Mouse (Mus musculus) neural tube, embryonic 12.5 days (tissue): ENCODE data around the gene Tmc4. TPM values are rescaled to one million over a fixed set of nuclear protein-coding genes. Genes with fewer than 3 reads are reported as not detected.
A peak's percentile ranks its signal among the peaks of the same experiment; 100 is the strongest.
"Not testable (repeated sequence)": the region's sequence is repeated elsewhere in the genome, so short reads cannot be mapped to it uniquely, and the experiment has no call there.

Experiments
- ATAC-seq: fragments of 200-750 bp; cut with Nextera tagmentation; 2 replicates; pipeline ENCODE4 v1.8.0; 2017; ENCODE audit warnings: low read depth, mild to moderate bottlenecking, moderate TSS enrichment, moderate library complexity; ENCODE audit not compliant: low FRiP score
- H3K27ac ChIP-seq: fragments of 300-500 bp; sonication (generic); 2 replicates; pipeline ENCODE4 v1.5.1; 2016
- H3K27me3 ChIP-seq: fragments of 300-500 bp; sonication (generic); replicated peaks from 2 replicates; pipeline ENCODE4 v1.6.1; 2016; ENCODE audit warnings: mild to moderate bottlenecking
- H3K36me3 ChIP-seq: fragments of 300-500 bp; sonication (generic); 2 replicates; pipeline ENCODE4 v1.6.1; 2016; ENCODE audit warnings: mild to moderate bottlenecking
- H3K4me1 ChIP-seq: fragments of 300-500 bp; sonication (generic); 2 replicates; pipeline ENCODE4 v1.6.1; 2016
- H3K4me2 ChIP-seq: fragments of 300-500 bp; sonication (generic); replicated peaks from 2 replicates; pipeline ENCODE4 v1.6.1; 2016; ENCODE audit warnings: mild to moderate bottlenecking
- H3K4me3 ChIP-seq: fragments of 300-500 bp; sonication (generic); 2 replicates; pipeline ENCODE4 v1.5.1; 2016
- H3K9ac ChIP-seq: fragments of 300-500 bp; sonication (generic); 2 replicates; pipeline ENCODE4 v1.6.1; 2016; ENCODE audit warnings: mild to moderate bottlenecking
- H3K9me3 ChIP-seq: fragments of 300-500 bp; sonication (generic); 2 replicates; pipeline ENCODE4 v1.6.1; 2016; ENCODE audit warnings: mild to moderate bottlenecking
- WGBS: fragments of 180-500 bp; shearing (Covaris S2); methylation state at CpG from one replicate; pipeline ENCODE4 v1.1.7; 2016; 5-methylcytosine and 5-hydroxymethylcytosine counted together
- polyA plus RNA-seq: library from polyadenylated mRNA; unstranded; fragments of >200 nt; fragmentation: Nextera tagmentation; extraction: Ambion mirVana; gene quantifications from 2 replicates; pipeline ENCODE4 v1.2.1, GENCODE M21; 2016

The Tmc4 gene
- polyA plus RNA-seq, 1 experiment from 2014 or later, result 3.2 TPM

DNA sequence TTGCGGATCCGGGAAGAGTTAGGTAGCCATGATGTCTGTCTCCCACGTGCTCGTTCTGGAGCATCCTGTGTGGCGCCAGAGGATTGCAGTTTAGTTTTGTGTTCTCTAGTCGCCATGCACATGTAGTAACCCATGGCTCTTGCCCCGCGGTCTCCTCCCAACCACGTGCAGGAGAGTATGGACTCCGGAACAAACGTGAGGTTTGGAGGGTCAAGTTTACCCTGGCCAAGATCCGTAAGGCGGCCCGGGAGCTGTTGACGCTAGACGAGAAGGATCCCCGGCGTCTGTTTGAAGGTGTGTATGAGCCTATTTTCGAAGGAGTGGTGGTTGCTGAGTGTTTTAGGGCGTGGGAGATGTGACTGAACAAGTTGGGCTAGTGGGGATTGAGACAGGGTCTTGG lies 27.1 kb upstream of the Tmc4 start:
- Histone ChIP-seq H3K4me1 (peaks cover 22% of the 10 kb centered on the region), H3K9ac (peak overlapping the region; percentile 86), H3K4me2 (peak overlapping the region; percentile 82), H3K9me3 (no peaks in the 10 kb centered on the region), H3K27ac (0 out of 2 replicates have a peak overlapping the region, but pooled peaks have one; percentile 74), H3K36me3 (peaks cover 41% of the 10 kb centered on the region), H3K4me3 (peak overlapping the region; percentile 87), H3K27me3 (no peaks in the 10 kb centered on the region)
- WGBS, result under 1% methylated on average over 20 of the region's 20 CpGs
- peak; percentile 31 for ATAC-seq

- H3K27me3 ChIP-seq, result no peaks in the 10 kb centered on the region
- peaks cover 22% of the 10 kb centered on the region for H3K4me1 ChIP-seq
- peak within 1 kb of the TSS; percentile 74 for H3K27ac ChIP-seq
- H3K9me3 ChIP-seq, result no peaks in the 10 kb centered on the region
- H3K36me3 ChIP-seq, result peaks cover 44% of the 10 kb centered on the region
- WGBS, result under 1% methylated on average over 42 of the region's 42 CpGs
- peak within 1 kb of the TSS; percentile 82 for H3K4me2 ChIP-seq
- peak within 1 kb of the TSS; percentile 87 for H3K4me3 ChIP-seq
- H3K9ac ChIP-seq, result peak within 1 kb of the TSS; percentile 86
- peak; percentile 95 for ATAC-seq
Measured at GRCm38 (mm10) chr7:3703879-3704441, 26.6 kb upstream of the Tmc4 start, which contains the start of gene Rps9. Gene Rps9 (plus strand): TSS chr7:3703993.

DNA sequence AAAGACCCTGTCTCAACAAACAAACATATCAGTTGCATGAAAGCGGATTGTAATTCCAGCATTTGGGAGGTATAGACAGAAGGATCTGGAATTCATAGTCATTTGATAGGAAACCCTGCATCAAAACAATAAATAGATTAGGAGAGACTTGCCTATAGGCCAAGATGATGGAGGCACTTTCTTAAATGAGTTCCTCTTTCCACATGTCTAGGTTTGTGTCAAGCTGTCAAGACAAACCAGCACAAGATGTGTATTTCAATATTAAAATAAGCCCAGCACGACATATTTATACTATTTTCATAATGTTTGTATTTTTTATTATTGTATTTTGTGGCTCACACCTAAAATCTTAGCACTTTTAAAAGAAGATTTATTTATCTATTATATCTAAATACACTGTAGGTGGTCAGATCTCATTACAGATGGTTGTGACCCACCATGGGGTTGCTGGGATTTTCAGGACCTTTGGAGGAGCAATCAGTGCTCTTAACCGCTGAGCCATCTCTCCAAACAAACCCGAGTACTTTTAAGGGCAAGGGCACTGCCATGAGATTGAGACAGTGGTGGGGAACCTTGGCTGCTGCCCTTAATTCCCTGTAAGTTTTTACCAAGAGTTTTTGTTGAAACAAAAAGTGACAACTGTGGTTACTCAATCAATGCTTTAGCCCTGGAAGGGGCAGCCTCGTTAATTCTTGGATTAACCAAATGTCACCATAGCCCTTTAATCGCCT lies 26.0 kb upstream of the Tmc4 start:
- Histone ChIP-seq H3K27ac (no peak overlapping the region), H3K36me3 (peaks cover 50% of the 10 kb centered on the region), H3K4me2 (peak overlapping the region; percentile 82), H3K9ac (peak overlapping the region; percentile 86), H3K27me3 (no peaks in the 10 kb centered on the region), H3K4me1 (peaks cover 22% of the 10 kb centered on the region), H3K4me3 (peak overlapping the region; percentile 87), H3K9me3 (no peaks in the 10 kb centered on the region)
- peak; percentile 61 for ATAC-seq
- 21% methylated on average over 6 of the region's 6 CpGs for WGBS

- no peak for ATAC-seq
- WGBS, result 93% methylated on average over 6 of the region's 6 CpGs
- no peak overlapping the region for H3K9ac ChIP-seq
- H3K36me3 ChIP-seq, result peaks cover 47% of the 10 kb centered on the region
- H3K4me2 ChIP-seq, result no peak overlapping the region
- no peak overlapping the region for H3K27ac ChIP-seq
- H3K9me3 ChIP-seq, result no peaks in the 10 kb centered on the region
- no peaks in the 10 kb centered on the region for H3K27me3 ChIP-seq
- no peak overlapping the region for H3K4me3 ChIP-seq
- H3K4me1 ChIP-seq, result peaks cover 14% of the 10 kb centered on the region
Measured at GRCm38 (mm10) chr7:3698471-3698870, 21.1 kb upstream of the Tmc4 start.

- Histone ChIP-seq H3K4me3 (peak overlapping the region; percentile 62), H3K4me2 (peak overlapping the region; percentile 88), H3K9ac (peak overlapping the region; percentile 84), H3K36me3 (peaks cover 34% of the 10 kb centered on the region), H3K4me1 (peaks cover 27% of the 10 kb centered on the region)
- H3K9me3 ChIP-seq, H3K27ac ChIP-seq, H3K27me3 ChIP-seq, ATAC-seq: not testable (repeated sequence)
- 5% methylated on average over 9 of the region's 9 CpGs for WGBS
Measured at GRCm38 (mm10) chr7:3694949-3695305, 17.6 kb upstream of the Tmc4 start.

DNA sequence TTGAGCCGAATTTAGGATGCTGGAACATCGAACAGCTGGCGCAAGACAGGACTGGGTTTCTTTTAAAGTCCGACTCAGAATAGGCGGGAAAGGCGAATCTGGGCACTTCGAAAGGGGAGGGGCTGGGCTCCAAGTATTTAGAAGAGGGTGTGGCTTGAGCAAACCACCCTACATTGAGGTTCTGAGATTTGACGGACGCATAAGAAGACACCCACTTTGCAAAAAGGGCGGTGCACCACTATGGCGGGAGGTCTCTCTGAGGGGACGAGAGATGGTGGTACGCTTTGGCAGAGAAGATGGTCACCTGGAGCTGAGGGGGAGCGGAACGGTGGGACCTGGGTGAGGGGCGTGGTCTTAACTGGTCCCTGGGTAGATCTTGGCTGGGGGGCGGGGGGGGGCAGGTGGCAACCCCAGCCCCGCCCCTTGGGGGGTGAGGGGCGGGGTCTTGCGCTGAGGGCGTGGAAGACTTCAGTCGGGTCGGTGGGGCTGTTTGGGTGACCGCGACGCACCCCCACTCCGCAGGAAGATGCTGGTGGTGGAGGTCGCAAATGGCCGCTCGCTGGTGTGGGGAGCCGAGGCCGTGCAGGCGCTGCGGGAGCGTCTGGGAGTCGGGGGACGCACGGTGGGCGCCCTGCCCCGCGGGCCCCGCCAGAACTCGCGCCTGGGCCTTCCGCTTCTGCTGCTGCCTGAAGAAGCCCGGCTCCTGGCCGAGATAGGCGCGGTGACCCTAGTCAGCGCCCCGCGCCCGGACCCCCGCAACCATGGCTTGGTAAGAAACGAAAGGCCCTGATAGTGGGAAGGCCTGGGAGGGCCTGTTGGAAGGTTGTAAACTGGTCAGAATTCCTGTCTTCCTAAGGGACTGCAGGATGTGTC lies 17.0 kb upstream of the Tmc4 start:
- H3K36me3 ChIP-seq, result peaks cover 28% of the 10 kb centered on the region
- H3K27ac ChIP-seq, result peak overlapping the region; percentile 67
- 0% methylated on average over 55 of the region's 55 CpGs for WGBS
- peak; percentile 38 for ATAC-seq
- no peaks in the 10 kb centered on the region for H3K9me3 ChIP-seq
- peak overlapping the region; percentile 88 for H3K4me2 ChIP-seq
- H3K9ac ChIP-seq, result peak overlapping the region; percentile 84
- H3K4me3 ChIP-seq, result peak overlapping the region; percentile 62
- H3K4me1 ChIP-seq, result peaks cover 27% of the 10 kb centered on the region
- no peaks in the 10 kb centered on the region for H3K27me3 ChIP-seq

- under 1% methylated on average over 18 of the region's 18 CpGs for WGBS
Measured at GRCm38 (mm10) chr7:3693809-3694075, 16.4 kb upstream of the Tmc4 start.

DNA sequence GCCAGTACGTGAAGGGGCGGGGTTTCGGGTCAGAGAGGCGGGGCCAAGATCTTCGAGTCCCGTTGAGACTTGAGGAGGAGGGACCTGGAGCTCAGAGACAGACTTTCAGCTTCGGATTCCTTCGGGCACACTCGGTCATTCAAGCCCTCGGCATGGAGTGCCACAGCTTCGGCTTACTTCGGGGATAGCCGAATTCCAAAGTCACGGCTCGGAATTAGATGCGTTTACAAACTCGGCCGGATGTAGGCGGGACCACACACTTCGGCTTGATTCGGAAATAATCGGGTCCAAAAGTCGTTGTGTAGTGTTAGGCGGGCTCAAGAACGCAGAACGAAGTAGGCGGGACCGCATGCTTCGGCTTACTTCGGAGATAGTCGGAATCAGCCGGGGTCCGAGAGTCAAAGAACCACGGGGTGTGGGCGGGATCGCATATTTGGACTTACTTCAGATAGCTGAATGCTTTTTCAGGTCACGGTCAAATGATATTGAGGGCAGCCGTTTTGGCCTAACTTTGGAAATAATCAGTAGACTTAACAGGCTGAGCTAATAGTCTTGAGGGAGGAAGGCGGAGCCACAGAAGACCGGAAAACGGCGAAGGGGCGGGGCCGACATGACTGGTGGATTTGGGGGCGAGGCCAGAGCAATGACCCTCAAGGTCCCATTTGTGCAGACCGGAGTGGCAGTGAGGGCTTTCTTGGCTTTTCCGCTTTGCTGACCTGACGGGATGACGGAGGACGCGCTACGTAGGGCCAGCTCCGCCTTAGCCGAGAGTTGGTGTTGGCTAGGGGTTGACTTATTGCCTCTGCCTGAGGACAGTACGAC lies 15.8 kb upstream of the Tmc4 start, which contains the start of gene Mboat7:
Gene Mboat7, minus strand, starts transcription at position 537 of the 822 bp plus-strand sequence.
- WGBS, result under 1% methylated on average over 55 of the region's 55 CpGs
- H3K27ac ChIP-seq, result peak within 1 kb of the TSS; percentile 74
- H3K27me3 ChIP-seq, result no peaks in the 10 kb centered on the region
- peak within 1 kb of the TSS; percentile 62 for H3K4me3 ChIP-seq
- peak; percentile 91 for ATAC-seq
- peak within 1 kb of the TSS; percentile 88 for H3K4me2 ChIP-seq
- peaks cover 19% of the 10 kb centered on the region for H3K36me3 ChIP-seq
- peak within 1 kb of the TSS; percentile 84 for H3K9ac ChIP-seq
- no peaks in the 10 kb centered on the region for H3K9me3 ChIP-seq
- H3K4me1 ChIP-seq, result peaks cover 27% of the 10 kb centered on the region

More at GRCm38 (mm10) chr7:3693809-3694075, 16.4 kb upstream of the Tmc4 start:
- H3K27ac ChIP-seq, result peak overlapping the region; percentile 67
- H3K4me2 ChIP-seq, result peak overlapping the region; percentile 88
- no peaks in the 10 kb centered on the region for H3K9me3 ChIP-seq
- H3K4me3 ChIP-seq, result peak overlapping the region; percentile 62
- no peak for ATAC-seq
- peaks cover 24% of the 10 kb centered on the region for H3K36me3 ChIP-seq
- H3K4me1 ChIP-seq, result peaks cover 27% of the 10 kb centered on the region
- H3K27me3 ChIP-seq, result no peaks in the 10 kb centered on the region
- peak overlapping the region; percentile 84 for H3K9ac ChIP-seq

DNA sequence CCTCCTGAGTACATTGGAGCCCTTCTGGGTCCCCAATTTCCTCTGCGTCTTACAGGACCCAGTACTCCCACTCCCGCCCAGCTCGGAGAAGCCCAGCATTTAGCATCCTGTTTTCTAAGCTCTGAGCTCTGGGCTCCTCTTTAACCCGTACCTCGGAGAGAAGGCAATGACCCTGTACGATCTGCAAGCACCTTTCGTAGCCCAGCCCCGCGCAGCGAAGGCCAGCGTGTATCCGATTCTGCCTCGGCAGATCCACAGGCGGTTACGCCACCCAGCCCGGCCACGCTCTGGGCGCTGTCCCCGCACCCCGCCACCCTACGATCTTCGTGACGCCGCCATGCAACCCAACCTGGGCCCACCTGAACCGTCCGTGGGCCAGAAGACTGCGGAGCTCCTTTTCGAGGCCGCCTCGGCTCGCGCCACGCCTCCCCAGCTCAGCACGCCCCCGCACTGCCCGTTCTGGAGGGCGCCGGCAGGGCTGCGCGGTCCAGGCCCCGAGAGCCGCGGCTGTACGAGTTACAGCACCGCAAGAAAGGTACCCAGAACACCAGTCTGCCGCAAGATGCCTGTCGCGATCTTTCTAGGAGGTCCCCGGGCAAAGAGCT lies 15.1 kb upstream of the Tmc4 start, which contains the start of gene Tsen34:
Gene Tsen34, plus strand, starts transcription at position 482 of the 605 bp plus-strand sequence.
- Histone ChIP-seq H3K27me3 (no peaks in the 10 kb centered on the region), H3K36me3 (peaks cover 13% of the 10 kb centered on the region), H3K9ac (peak within 1 kb of the TSS; percentile 84), H3K4me3 (peak within 1 kb of the TSS; percentile 62), H3K27ac (peak within 1 kb of the TSS; percentile 74), H3K9me3 (no peaks in the 10 kb centered on the region), H3K4me2 (peak within 1 kb of the TSS; percentile 88), H3K4me1 (peaks cover 27% of the 10 kb centered on the region)
- under 1% methylated on average over 49 of the region's 49 CpGs for WGBS
- no peak; the same call in 1 of the 2 replicates for ATAC-seq

DNA sequence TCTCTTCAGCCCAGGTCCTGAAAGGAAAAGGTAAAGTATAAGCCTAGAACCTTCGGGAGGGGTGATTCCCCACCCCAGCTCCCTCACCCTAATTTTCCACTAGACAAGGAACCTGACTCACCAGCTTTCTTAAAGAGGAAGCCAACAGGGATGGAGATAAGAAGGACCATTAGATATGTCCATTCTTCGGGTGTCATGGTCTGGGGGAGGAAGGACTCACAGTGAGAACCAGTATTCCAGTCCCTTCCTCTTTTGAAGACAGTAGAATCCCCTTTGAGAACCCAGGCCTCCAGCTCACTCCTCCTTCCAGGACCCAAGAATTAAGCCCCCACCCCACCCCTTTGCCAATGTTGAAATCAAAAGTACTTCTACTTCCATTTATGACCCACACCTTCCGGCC lies 14.6 kb upstream of the Tmc4 start:
- no peak overlapping the region for H3K27ac ChIP-seq
- peaks cover 10% of the 10 kb centered on the region; the same call in 1 of the 2 replicates for H3K36me3 ChIP-seq
- WGBS, result 36% methylated on average over 3 of the region's 3 CpGs

More for the DNA sequence above, 14.6 kb upstream of the Tmc4 start:
- H3K4me3 ChIP-seq, result peak overlapping the region; percentile 62
- no peaks in the 10 kb centered on the region for H3K27me3 ChIP-seq
- peak overlapping the region; percentile 83 for H3K9ac ChIP-seq
- ATAC-seq, result no peak
- H3K4me2 ChIP-seq, result peak overlapping the region; percentile 88
- no peaks in the 10 kb centered on the region for H3K9me3 ChIP-seq
- peaks cover 27% of the 10 kb centered on the region for H3K4me1 ChIP-seq
